Mouse (Mus musculus) lung, postnatal 0 days (tissue): ENCODE data around the gene H13.

Experiments used
- CTCF ChIP-seq: IDR thresholded peaks from 2 replicates; pipeline ENCODE4 v1.5.1; 2016; ENCODE audit warnings: antibody characterized with exemption, mild to moderate bottlenecking
- EP300 ChIP-seq: IDR thresholded peaks from 2 replicates; pipeline ENCODE4 v1.6.1; 2016; ENCODE audit warnings: antibody characterized with exemption, mild to moderate bottlenecking, control low read depth

DNA sequence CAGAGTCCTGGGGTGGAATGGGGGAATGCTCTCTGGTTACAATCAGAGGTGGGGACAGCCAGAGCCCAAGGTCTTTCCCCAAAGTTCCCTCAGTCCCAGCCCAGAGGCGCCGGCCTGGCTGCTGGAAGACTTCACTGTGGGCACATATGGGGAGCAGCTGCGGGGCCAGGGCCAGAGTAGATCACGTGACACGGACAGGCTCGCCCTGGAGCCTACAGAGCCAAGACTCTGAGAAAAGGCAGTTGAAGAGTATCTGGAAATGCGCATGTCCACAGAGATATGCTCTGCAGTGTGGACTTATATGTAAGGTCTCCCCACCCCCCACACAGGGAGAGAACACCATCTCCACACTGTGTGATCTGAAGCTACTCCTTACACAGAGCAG lies 60.4 kb downstream of the H13 start:
- no peak for TF ChIP-seq EP300
- TF ChIP-seq CTCF, result no peak
